Mouse (Mus musculus): Measurements from ENCODE around the gene Gm28042.

DNA sequence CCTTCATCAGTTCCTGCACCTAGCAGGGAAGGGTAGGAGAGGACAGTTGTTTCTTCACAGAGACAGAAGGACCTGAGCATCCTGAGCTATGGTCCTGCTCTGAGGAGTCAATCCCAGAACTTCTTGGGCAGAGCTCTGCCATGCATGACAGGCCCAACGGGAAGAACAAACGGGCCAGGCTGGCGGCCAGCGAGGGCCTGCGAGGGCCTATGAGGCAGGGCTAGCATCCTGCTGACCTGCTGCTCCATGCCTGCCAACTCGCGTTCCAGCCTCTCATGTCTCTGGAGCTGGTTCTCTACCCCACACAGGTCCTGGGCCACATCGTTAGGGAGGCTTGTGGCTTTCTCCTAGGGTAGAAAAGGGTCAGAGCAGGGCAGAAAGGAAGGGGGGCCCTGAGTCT is 35.0 kb downstream of the Gm28042 start:
- no peak for TF ChIP-seq ZC3H11A (IDR thresholded peaks at IDR 0.05; ENCODE audit: borderline replicate concordance, low read depth, low read length)
- no peak for TF ChIP-seq HCFC1 (IDR thresholded peaks at IDR 0.05; ENCODE audit: borderline replicate concordance, insufficient read depth, low read length)
- no peak for TF ChIP-seq MAFK (IDR thresholded peaks at IDR 0.05; ENCODE audit: insufficient read depth, low read depth, low read length)
- no peak for TF ChIP-seq ZNF384 (IDR thresholded peaks at IDR 0.05; ENCODE audit: low read depth, low read length)

All from ES-E14 (cell line).